Mouse (Mus musculus): Measurements from ENCODE around the gene C1ql4. TPM values are rescaled to one million over a fixed set of nuclear protein-coding genes. Genes with fewer than 3 reads are reported as not detected.
A peak's percentile ranks its signal among the peaks of the same experiment; 100 is the strongest.

The C1ql4 gene
- polyA plus RNA-seq, 1 experiment from 2014 or later: not detected

GRCm38 (mm10) chr15:99120814-99121213 is 33.2 kb upstream of the C1ql4 start:
- no peak overlapping the region for H3K4me2 ChIP-seq (ENCODE audit: low read depth, low read length)
- no peak overlapping the region for H3K27ac ChIP-seq (ENCODE audit: low read length)
- H3K36me3 ChIP-seq (ENCODE audit: control insufficient read depth, insufficient read depth, low read length): no peaks in the 10 kb centered on the region

GRCm38 (mm10) chr15:99116539-99116938 is 28.9 kb upstream of the C1ql4 start:
- WGBS: 43% methylated on average over 11 of the region's 11 CpGs
- Histone ChIP-seq H3K4me1 (ENCODE audit: control insufficient read depth, insufficient read depth, low read length) (no peaks in the 10 kb centered on the region), H3K27ac (ENCODE audit: low read length) (no peak overlapping the region), H3K36me3 (ENCODE audit: control insufficient read depth, insufficient read depth, low read length) (no peaks in the 10 kb centered on the region), H3K9me3 (replicated peaks; ENCODE audit: control insufficient read depth, low read length) (no peaks in the 10 kb centered on the region), H3K27me3 (ENCODE audit: control insufficient read depth, insufficient read depth, low read length) (no peaks in the 10 kb centered on the region), H3K4me2 (ENCODE audit: low read depth, low read length) (no peak overlapping the region), H3K4me3 (replicated peaks; ENCODE audit: low read length) (no peak overlapping the region), H3K9ac (ENCODE audit: low read length) (no peak overlapping the region)
- ATAC-seq (ENCODE audit: insufficient read depth, low FRiP score): no peak

More at GRCm38 (mm10) chr15:99120814-99121213, 33.2 kb upstream of the C1ql4 start:
- Histone ChIP-seq H3K9me3 (replicated peaks; ENCODE audit: control insufficient read depth, low read length) (no peaks in the 10 kb centered on the region), H3K4me3 (replicated peaks; ENCODE audit: low read length) (no peak overlapping the region), H3K4me1 (ENCODE audit: control insufficient read depth, insufficient read depth, low read length) (peaks cover 8% of the 10 kb centered on the region; the same call in 1 of the 2 replicates), H3K9ac (ENCODE audit: low read length) (no peak overlapping the region), H3K27me3 (ENCODE audit: control insufficient read depth, insufficient read depth, low read length) (no peaks in the 10 kb centered on the region)
- no peak for ATAC-seq (ENCODE audit: insufficient read depth, low FRiP score)
- 11% methylated on average over 11 of the region's 11 CpGs for WGBS

DNA sequence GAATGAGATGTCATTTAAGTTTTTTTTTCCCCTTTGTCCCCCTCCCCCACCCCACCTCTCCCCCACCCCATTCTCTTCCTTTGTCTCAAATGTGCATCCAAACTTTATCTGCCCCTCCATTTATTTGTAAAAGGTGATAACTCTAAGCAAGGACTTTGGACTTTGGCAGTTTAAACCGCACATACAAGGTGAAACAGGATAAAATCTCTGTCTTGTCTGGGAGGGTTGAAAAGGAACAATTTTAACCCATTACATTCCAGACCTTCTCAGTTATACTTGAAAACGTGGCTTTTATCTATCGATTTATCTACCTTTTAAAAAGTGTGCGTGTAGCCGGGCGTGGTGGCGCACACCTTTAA is 27.4 kb upstream of the C1ql4 start:
- Histone ChIP-seq H3K27ac (ENCODE audit: low read length) (no peak overlapping the region), H3K27me3 (ENCODE audit: control insufficient read depth, insufficient read depth, low read length) (no peaks in the 10 kb centered on the region), H3K9ac (ENCODE audit: low read length) (no peak overlapping the region), H3K36me3 (ENCODE audit: control insufficient read depth, insufficient read depth, low read length) (no peaks in the 10 kb centered on the region), H3K4me1 (ENCODE audit: control insufficient read depth, insufficient read depth, low read length) (no peaks in the 10 kb centered on the region), H3K4me2 (ENCODE audit: low read depth, low read length) (no peak overlapping the region), H3K4me3 (replicated peaks; ENCODE audit: low read length) (no peak overlapping the region), H3K9me3 (replicated peaks; ENCODE audit: control insufficient read depth, low read length) (no peaks in the 10 kb centered on the region)
- 79% methylated on average over 7 of the region's 7 CpGs for WGBS
- no peak for ATAC-seq (ENCODE audit: insufficient read depth, low FRiP score)

GRCm38 (mm10) chr15:99114312-99115064 is 26.9 kb upstream of the C1ql4 start:
- Histone ChIP-seq H3K4me3 (replicated peaks; ENCODE audit: low read length) (no peak overlapping the region), H3K27me3 (ENCODE audit: control insufficient read depth, insufficient read depth, low read length) (no peaks in the 10 kb centered on the region), H3K9ac (ENCODE audit: low read length) (no peak overlapping the region), H3K4me2 (ENCODE audit: low read depth, low read length) (no peak overlapping the region), H3K36me3 (ENCODE audit: control insufficient read depth, insufficient read depth, low read length) (no peaks in the 10 kb centered on the region), H3K27ac (ENCODE audit: low read length) (peak overlapping the region; percentile 55; the same call in 1 of the 2 replicates), H3K9me3 (replicated peaks; ENCODE audit: control insufficient read depth, low read length) (no peaks in the 10 kb centered on the region), H3K4me1 (ENCODE audit: control insufficient read depth, insufficient read depth, low read length) (no peaks in the 10 kb centered on the region)
- no peak for ATAC-seq (ENCODE audit: insufficient read depth, low FRiP score)
- 47% methylated on average over 14 of the region's 14 CpGs for WGBS

- no peaks in the 10 kb centered on the region for H3K4me1 ChIP-seq (ENCODE audit: control insufficient read depth, insufficient read depth, low read length)
- ATAC-seq (ENCODE audit: insufficient read depth, low FRiP score): no peak
- H3K27ac ChIP-seq (ENCODE audit: low read length): no peak overlapping the region
- H3K27me3 ChIP-seq (ENCODE audit: control insufficient read depth, insufficient read depth, low read length): no peaks in the 10 kb centered on the region
- no peak overlapping the region for H3K9ac ChIP-seq (ENCODE audit: low read length)
- H3K4me2 ChIP-seq (ENCODE audit: low read depth, low read length): 0 out of 2 replicates have a peak overlapping the region, but pooled peaks have one; percentile 29
- WGBS: 9% methylated on average over 9 of the region's 9 CpGs
- no peak overlapping the region; the same call in 1 of the 2 replicates for H3K4me3 ChIP-seq (replicated peaks; ENCODE audit: low read length)
- no peaks in the 10 kb centered on the region for H3K36me3 ChIP-seq (ENCODE audit: control insufficient read depth, insufficient read depth, low read length)
- H3K9me3 ChIP-seq (replicated peaks; ENCODE audit: control insufficient read depth, low read length): no peaks in the 10 kb centered on the region
Measured at GRCm38 (mm10) chr15:99113396-99113975, 25.9 kb upstream of the C1ql4 start.

- Histone ChIP-seq H3K27me3 (ENCODE audit: control insufficient read depth, insufficient read depth, low read length) (no peaks in the 10 kb centered on the region), H3K9ac (ENCODE audit: low read length) (no peak overlapping the region), H3K4me3 (replicated peaks; ENCODE audit: low read length) (no peak overlapping the region; the same call in 1 of the 2 replicates), H3K4me1 (ENCODE audit: control insufficient read depth, insufficient read depth, low read length) (no peaks in the 10 kb centered on the region), H3K9me3 (replicated peaks; ENCODE audit: control insufficient read depth, low read length) (no peaks in the 10 kb centered on the region), H3K36me3 (ENCODE audit: control insufficient read depth, insufficient read depth, low read length) (no peaks in the 10 kb centered on the region), H3K4me2 (ENCODE audit: low read depth, low read length) (0 out of 2 replicates have a peak overlapping the region, but pooled peaks have one; percentile 29), H3K27ac (ENCODE audit: low read length) (no peak overlapping the region)
- no peak for ATAC-seq (ENCODE audit: insufficient read depth, low FRiP score)
- WGBS: 52% methylated on average over 11 of the region's 11 CpGs
Measured at GRCm38 (mm10) chr15:99112843-99113395, 25.3 kb upstream of the C1ql4 start.

DNA sequence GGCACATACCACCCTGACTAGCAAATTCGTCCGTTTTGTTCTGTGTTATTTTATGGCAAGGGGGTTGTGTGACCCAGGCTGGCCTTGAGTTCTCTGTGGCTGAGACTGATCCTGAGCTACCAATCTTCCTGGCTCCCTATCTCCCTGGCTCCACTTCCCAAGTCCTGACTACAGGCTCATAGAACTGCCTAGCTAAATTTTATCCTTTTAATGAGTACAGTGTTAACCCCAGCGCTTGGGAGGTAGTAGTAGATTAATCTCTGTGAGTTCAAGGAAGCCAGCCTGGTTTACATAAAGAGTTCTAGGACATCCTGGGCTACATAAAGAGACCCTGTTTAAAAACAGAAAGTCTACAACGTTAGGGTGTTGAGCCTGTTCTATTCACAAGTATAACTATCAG is 24.2 kb upstream of the C1ql4 start:
- 47% methylated on average over 4 of the region's 4 CpGs for WGBS
- H3K27me3 ChIP-seq (ENCODE audit: control insufficient read depth, insufficient read depth, low read length): no peaks in the 10 kb centered on the region
- no peak overlapping the region for H3K27ac ChIP-seq (ENCODE audit: low read length)
- no peaks in the 10 kb centered on the region for H3K4me1 ChIP-seq (ENCODE audit: control insufficient read depth, insufficient read depth, low read length)
- no peak overlapping the region for H3K4me3 ChIP-seq (replicated peaks; ENCODE audit: low read length)
- no peak overlapping the region for H3K9ac ChIP-seq (ENCODE audit: low read length)
- ATAC-seq (ENCODE audit: insufficient read depth, low FRiP score): no peak
- H3K9me3 ChIP-seq (replicated peaks; ENCODE audit: control insufficient read depth, low read length): no peaks in the 10 kb centered on the region
- H3K4me2 ChIP-seq (ENCODE audit: low read depth, low read length): no peak overlapping the region
- no peaks in the 10 kb centered on the region for H3K36me3 ChIP-seq (ENCODE audit: control insufficient read depth, insufficient read depth, low read length)

DNA sequence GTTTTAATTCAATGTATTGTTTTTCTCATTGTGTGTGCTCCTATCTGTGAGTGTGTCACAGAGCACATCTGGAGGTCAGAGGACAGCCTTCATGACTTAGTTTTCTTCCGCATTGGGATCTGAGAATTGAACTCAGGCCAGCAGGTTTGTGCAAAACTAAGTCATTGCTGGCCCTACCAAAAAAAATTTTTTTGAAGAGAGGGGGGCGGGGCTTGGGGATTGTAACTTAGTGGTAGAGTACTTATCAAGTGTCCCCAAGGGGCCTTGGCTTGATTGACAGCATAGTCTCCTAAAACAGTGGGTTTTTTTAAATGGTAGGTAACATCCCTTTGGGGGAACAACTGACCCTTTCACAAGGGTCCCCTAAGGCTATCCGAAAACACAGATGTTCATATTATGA is 23.5 kb upstream of the C1ql4 start:
- Histone ChIP-seq H3K9ac (ENCODE audit: low read length) (no peak overlapping the region), H3K4me2 (ENCODE audit: low read depth, low read length) (no peak overlapping the region), H3K27me3 (ENCODE audit: control insufficient read depth, insufficient read depth, low read length) (no peaks in the 10 kb centered on the region), H3K36me3 (ENCODE audit: control insufficient read depth, insufficient read depth, low read length) (no peaks in the 10 kb centered on the region), H3K4me1 (ENCODE audit: control insufficient read depth, insufficient read depth, low read length) (no peaks in the 10 kb centered on the region), H3K9me3 (replicated peaks; ENCODE audit: control insufficient read depth, low read length) (no peaks in the 10 kb centered on the region), H3K4me3 (replicated peaks; ENCODE audit: low read length) (no peak overlapping the region), H3K27ac (ENCODE audit: low read length) (no peak overlapping the region)
- no peak for ATAC-seq (ENCODE audit: insufficient read depth, low FRiP score)
- WGBS: 84% methylated on average over 3 of the region's 3 CpGs

DNA sequence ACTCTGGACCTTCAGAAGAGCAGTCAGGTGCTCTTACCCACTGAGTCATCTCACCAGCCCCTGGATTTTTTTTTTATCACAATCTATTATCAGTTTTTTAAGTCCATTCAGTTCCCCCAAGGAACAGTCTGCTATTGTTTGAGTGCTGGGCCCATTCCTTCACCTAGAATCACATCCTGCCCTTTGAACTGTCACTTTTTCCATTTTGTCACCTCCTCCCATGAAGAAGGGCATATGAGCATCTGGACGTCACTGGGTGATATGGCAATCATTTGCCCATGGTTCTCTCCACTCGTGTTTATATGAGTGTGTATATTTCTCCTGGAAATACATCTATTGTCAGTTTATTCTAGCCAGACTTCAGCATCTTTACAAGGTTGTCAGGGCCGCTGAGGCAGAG is 20.2 kb upstream of the C1ql4 start:
- Histone ChIP-seq H3K4me1 (ENCODE audit: control insufficient read depth, insufficient read depth, low read length) (no peaks in the 10 kb centered on the region), H3K4me3 (replicated peaks; ENCODE audit: low read length) (no peak overlapping the region), H3K9ac (ENCODE audit: low read length) (no peak overlapping the region), H3K4me2 (ENCODE audit: low read depth, low read length) (no peak overlapping the region), H3K27me3 (ENCODE audit: control insufficient read depth, insufficient read depth, low read length) (no peaks in the 10 kb centered on the region), H3K36me3 (ENCODE audit: control insufficient read depth, insufficient read depth, low read length) (no peaks in the 10 kb centered on the region), H3K27ac (ENCODE audit: low read length) (no peak overlapping the region), H3K9me3 (replicated peaks; ENCODE audit: control insufficient read depth, low read length) (no peaks in the 10 kb centered on the region)
- no peak for ATAC-seq (ENCODE audit: insufficient read depth, low FRiP score)
- WGBS: 72% methylated on average over 3 of the region's 3 CpGs
